ENCODE assay signal across 12 mouse cellular contexts in genomic region chr1:82188549-82189231, GRCm38 (mm10).
"Had no signal": no experiment of that assay in that cellular context is flagged by ENCODE, and none has a peak within 500 bp of the region (broad histone marks: within the 10 kb centered on the region; RNA-seq: fewer than 3 reads in every experiment).

No protein-coding gene starts in this region.

- H3K27me3 ChIP-seq: kidney, embryonic 15.5 days; lung, embryonic 15.5 days; megakaryocyte, embryonic 14.5 days; midbrain, embryonic 13.5 days; stomach, embryonic 15.5 days had no signal

- H3K36me3 ChIP-seq: kidney, embryonic 15.5 days; lung, embryonic 15.5 days; midbrain, embryonic 10.5 days; midbrain, embryonic 13.5 days; stomach, embryonic 15.5 days had no signal

- H3K4me2 ChIP-seq: kidney, embryonic 15.5 days; liver, embryonic 11.5 days; lung, embryonic 15.5 days; midbrain, embryonic 13.5 days; stomach, embryonic 15.5 days had no signal

- H3K4me1 ChIP-seq: kidney, embryonic 15.5 days; lung, embryonic 15.5 days; megakaryocyte, embryonic 14.5 days; midbrain, embryonic 13.5 days; stomach, embryonic 15.5 days had no signal

- H3K4me3 ChIP-seq: kidney, embryonic 15.5 days; lung, embryonic 15.5 days; megakaryocyte, embryonic 14.5 days; midbrain, embryonic 10.5 days; midbrain, embryonic 13.5 days; myocyte; stomach, embryonic 15.5 days had no signal

- DNase-seq: spleen, adult 18-20 months; thymus, postnatal 25 days had no signal

- H3K9me3 ChIP-seq: kidney, embryonic 15.5 days; lung, embryonic 15.5 days; midbrain, embryonic 10.5 days; midbrain, embryonic 13.5 days; stomach, embryonic 15.5 days had no signal

- H3K9ac ChIP-seq: kidney, embryonic 15.5 days; liver, embryonic 14.5 days; lung, embryonic 15.5 days; midbrain, embryonic 13.5 days; stomach, embryonic 15.5 days had no signal

- ATAC-seq: midbrain, embryonic 13.5 days; midbrain, embryonic 16.5 days had no signal

- H3K27ac ChIP-seq: kidney, embryonic 15.5 days; liver, embryonic 14.5 days; lung, embryonic 15.5 days; midbrain, embryonic 10.5 days; midbrain, embryonic 13.5 days; stomach, embryonic 15.5 days had no signal
